ENCODE assay signal across 8 mouse cellular contexts in the genomic region with DNA sequence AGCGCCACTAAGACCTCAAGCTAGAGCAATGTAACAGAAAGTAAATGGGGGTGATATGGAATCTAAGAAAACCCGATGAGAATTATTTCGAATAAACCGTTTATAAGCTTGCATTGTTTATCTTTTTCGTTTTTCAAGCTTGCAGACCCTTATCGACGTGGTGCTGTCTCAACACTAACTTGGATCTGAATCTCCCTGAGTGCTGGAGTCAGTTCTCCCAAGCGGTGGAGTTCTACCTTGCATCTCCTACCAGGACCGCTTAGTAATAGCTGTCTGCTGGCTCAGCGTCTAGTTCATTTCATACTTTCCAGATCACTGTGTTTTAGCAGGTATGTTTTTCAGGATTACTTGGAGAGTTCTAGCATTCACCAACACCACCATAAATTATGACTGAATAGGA. TPM values are rescaled to one million over a fixed set of nuclear protein-coding genes. Genes with fewer than 3 reads are reported as not detected.
DNase-seq lines count a peak whose midpoint lies in the region; ATAC-seq lines count a peak whose summit lies in the region.

No protein-coding gene starts in this region.

- no peaks in the 10 kb centered on the region for H3K9me3 ChIP-seq in liver, embryonic 13.5 days (replicated peaks)

- 0 out of 2 replicates have a peak, but pooled peaks have one; percentile 3 for ATAC-seq in frontal cortex, adult (ENCODE audit: low TSS enrichment)
- 0 out of 2 replicates have a peak, but pooled peaks have one; percentile 6 for ATAC-seq in erythroid progenitor cell, adult 5-6 weeks (replicated peaks; ENCODE audit: low FRiP score, poor library complexity, severe bottlenecking)
- ATAC-seq in liver, embryonic 13.5 days (ENCODE audit: low read depth) = no peak

- H3K4me1 ChIP-seq in liver, embryonic 13.5 days (replicated peaks) = peaks cover 18% of the 10 kb centered on the region

- peaks cover 3% of the 10 kb centered on the region; the same call in 1 of the 2 replicates for H3K36me3 ChIP-seq in liver, embryonic 13.5 days

- peak overlapping the region; percentile 73 for H3K4me3 ChIP-seq in liver, embryonic 13.5 days (replicated peaks)

- DNase-seq in frontal cortex, postnatal 10 days (ENCODE audit: low spot score in 2 of 2) = no peak
- DNase-seq in 3T3-L1 (ENCODE audit: low read depth, low spot score) = peak; percentile 59
- DNase-seq in liver, embryonic 13.5 days = no peak
- no peak for DNase-seq in adrenal gland, postnatal 10 days
- no peak for DNase-seq in thymus, postnatal 4 days
- DNase-seq in kidney, postnatal 25 days = no peak

- H3K27ac ChIP-seq in liver, embryonic 13.5 days = peak overlapping the region; percentile 48; the same call in 1 of the 2 replicates

- H3K27me3 ChIP-seq in liver, embryonic 13.5 days = no peaks in the 10 kb centered on the region

- WGBS in liver, embryonic 13.5 days (ENCODE audit: insufficient replicate concordance) = 9% methylated on average over 10 of the region's 10 CpGs

- H3K4me2 ChIP-seq in liver, embryonic 13.5 days = peak overlapping the region; percentile 89

- H3K9ac ChIP-seq in liver, embryonic 13.5 days = peak overlapping the region; percentile 65

RNA-seq across cellular contexts. Expression of a gene that starts 0.6 kb away (rescaled TPM):
- total RNA-seq in erythroid progenitor cell, adult 5-6 weeks (2015; ENCODE audit: low replicate concordance) = 5.4 and 11.3 TPM in 2 replicates
- total RNA-seq in erythroid progenitor cell, adult 5-6 weeks (2017; ENCODE audit: low replicate concordance) = 10.1 and 17.5 TPM in 2 replicates
- polyA plus RNA-seq in liver, embryonic 13.5 days (2015; fragmentation: Nextera tagmentation; extraction: Ambion mirVana) = 12.1 and 14.2 TPM in 2 replicates
- total RNA-seq in adrenal gland, postnatal 10 days (2021) = 10 to 100 TPM; 25.1 to 26.8 TPM

RNA-seq across cellular contexts. Expression of a gene that starts 4.0 kb away (rescaled TPM):
- 3.8 and 14.1 TPM in 2 replicates for total RNA-seq in erythroid progenitor cell, adult 5-6 weeks (2015; ENCODE audit: low replicate concordance)
- total RNA-seq in erythroid progenitor cell, adult 5-6 weeks (2017; ENCODE audit: low replicate concordance) = 5.3 and 13.7 TPM in 2 replicates
- polyA plus RNA-seq in liver, embryonic 13.5 days (2015; fragmentation: Nextera tagmentation; extraction: Ambion mirVana) = 14.1 and 15.4 TPM in 2 replicates
- 10 to 100 TPM; 14.5 to 17.2 TPM for total RNA-seq in adrenal gland, postnatal 10 days (2021)

RNA-seq across cellular contexts. Expression of a gene that starts 32.5 kb away (rescaled TPM):
- 1.7 and 15.5 TPM in 2 replicates for total RNA-seq in erythroid progenitor cell, adult 5-6 weeks (2015; ENCODE audit: low replicate concordance)
- 8.4 and 9.0 TPM in 2 replicates for total RNA-seq in erythroid progenitor cell, adult 5-6 weeks (2017; ENCODE audit: low replicate concordance)
- 4.5 and 4.7 TPM in 2 replicates for polyA plus RNA-seq in liver, embryonic 13.5 days (2015; fragmentation: Nextera tagmentation; extraction: Ambion mirVana)
- total RNA-seq in adrenal gland, postnatal 10 days (2021) = 1 to 10 TPM; 7.3 to 9.8 TPM

RNA-seq across cellular contexts. Expression of a gene that starts 59.1 kb away (rescaled TPM):
- total RNA-seq in erythroid progenitor cell, adult 5-6 weeks (2015; ENCODE audit: low replicate concordance) = 16.2 and 21.8 TPM in 2 replicates
- total RNA-seq in erythroid progenitor cell, adult 5-6 weeks (2017; ENCODE audit: low replicate concordance) = 1.6 and 5.4 TPM in 2 replicates
- 20.6 and 25.3 TPM in 2 replicates for polyA plus RNA-seq in liver, embryonic 13.5 days (2015; fragmentation: Nextera tagmentation; extraction: Ambion mirVana)
- total RNA-seq in adrenal gland, postnatal 10 days (2021) = 10 to 100 TPM; 16.4 to 19.2 TPM
